Mouse (Mus musculus) cerebellum, adult 2 months (tissue): ENCODE measurements around the gene Lrrn2. TPM values are rescaled to one million over a fixed set of nuclear protein-coding genes. Genes with fewer than 3 reads are reported as not detected.

Source experiments
- DNase-seq, 2 experiments: peaks; one replicate each; pipeline ENCODE4 v3.0.0; 2021
- H3K27ac ChIP-seq: fragments of 200-500 bp; 2 replicates; pipeline ENCODE4 v1.5.1; 2012; ENCODE audit warnings: low read length, control low read depth, inconsistent platforms; ENCODE audit not compliant: insufficient read depth
- H3K27me3 ChIP-seq: fragments of 200-500 bp; 2 replicates; pipeline ENCODE4 v1.6.1; 2012; ENCODE audit warnings: inconsistent platforms, mild to moderate bottlenecking, low read length, moderate library complexity; ENCODE audit not compliant: control insufficient read depth, insufficient read depth
- H3K4me1 ChIP-seq: fragments of 200-500 bp; 2 replicates; pipeline ENCODE4 v1.6.1; 2011; ENCODE audit warnings: low read length; ENCODE audit not compliant: control insufficient read depth, insufficient read depth
- H3K4me3 ChIP-seq: fragments of 200-500 bp; replicated peaks from 2 replicates; pipeline ENCODE3; 2011; ENCODE audit warnings: mild to moderate bottlenecking, low read depth, low read length, control low read depth; ENCODE audit not compliant: insufficient read depth
- CTCF ChIP-seq: fragments of 200-500 bp; IDR thresholded peaks from 2 replicates; pipeline ENCODE4 v1.5.1; 2011; ENCODE audit warnings: low read depth, mild to moderate bottlenecking, control low read depth, low read length, moderate library complexity, borderline replicate concordance; ENCODE audit not compliant: insufficient read depth
- POLR2A ChIP-seq: fragments of 200-500 bp; IDR thresholded peaks from 2 replicates; pipeline ENCODE4 v1.6.1; 2011; ENCODE audit warnings: low read length, control low read depth, borderline replicate concordance; ENCODE audit not compliant: insufficient read depth
- WGBS: fragments of 180-500 bp; shearing (Covaris S2); methylation state at CpG from one replicate; pipeline ENCODE4 v1.1.7; 2018; 5-methylcytosine and 5-hydroxymethylcytosine counted together
- polyA plus RNA-seq: library from polyadenylated mRNA; depleted of rRNA; stranded (reverse); fragments of >200 nt; gene quantifications from 2 replicates; pipeline ENCODE4 v1.2.3, GENCODE M21; 2012; rRNA removed

Lrrn2 gene
- polyA plus RNA-seq = 73.4 and 80.5 TPM in 2 replicates

DNA sequence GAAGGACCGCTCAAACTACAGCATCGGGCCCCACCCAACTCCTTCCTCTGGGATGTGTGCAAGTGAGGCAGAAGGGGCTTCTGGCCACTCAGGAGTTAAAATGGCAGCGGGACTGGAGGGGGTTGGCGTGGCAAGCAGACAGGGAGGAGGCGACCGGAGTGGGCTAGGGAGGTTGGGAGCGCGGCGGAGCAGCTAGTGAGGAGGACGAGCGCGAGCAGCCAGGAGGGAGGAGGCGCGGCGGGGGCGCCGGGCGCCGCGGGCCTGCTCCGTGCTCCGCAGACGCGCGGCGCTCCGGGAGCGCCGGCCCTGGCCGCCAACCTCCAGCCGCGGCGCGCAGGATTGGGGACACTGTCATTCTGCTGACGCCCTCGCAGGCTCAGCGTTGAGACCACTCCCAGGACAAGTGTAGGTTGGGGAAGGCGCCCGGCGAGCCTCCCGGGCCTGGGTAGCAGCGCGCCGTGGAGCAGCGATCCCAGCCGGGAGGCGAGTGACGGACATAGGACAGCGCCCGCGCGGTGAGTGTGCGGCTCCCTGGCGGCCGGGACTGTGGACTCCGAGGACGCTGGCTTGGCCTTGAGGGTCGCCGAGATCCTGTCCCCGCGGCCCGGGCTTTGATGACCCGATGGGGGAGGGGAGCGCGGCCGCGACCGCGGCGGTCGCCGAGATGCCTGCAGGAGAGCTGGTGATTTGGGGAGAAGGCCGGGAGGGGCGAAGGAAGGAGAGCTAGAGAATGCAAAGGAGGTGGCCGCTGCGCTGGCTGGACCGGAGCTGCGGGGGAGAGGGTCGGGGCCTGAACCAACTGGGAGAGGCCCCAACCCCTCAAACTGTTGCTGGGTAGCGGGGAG, at the start of gene Lrrn2:
Lrrn2 (plus strand) TSS at position 113 of the 845 bp plus-strand sequence.
- peak; percentile 81 to 84 for DNase-seq
- TF ChIP-seq CTCF (no peak), POLR2A (peak; percentile 26; the same call in 1 of the 2 replicates)
- WGBS = under 1% methylated on average over 76 of the region's 80 CpGs
- Histone ChIP-seq H3K4me1 (peaks cover 17% of the 10 kb centered on the region), H3K4me3 (peak within 1 kb of the TSS; percentile 80), H3K27me3 (no peaks in the 10 kb centered on the region), H3K27ac (peak within 1 kb of the TSS; percentile 98)

- Histone ChIP-seq H3K27ac (no peak overlapping the region), H3K27me3 (peaks cover 1% of the 10 kb centered on the region; the same call in 1 of the 2 replicates), H3K4me1 (no peaks in the 10 kb centered on the region; the same call in 1 of the 2 replicates), H3K4me3 (no peak overlapping the region)
- DNase-seq = no peak
- no peak for TF ChIP-seq CTCF
- TF ChIP-seq POLR2A = no peak
- WGBS = 89% methylated on average over 4 of the region's 4 CpGs
Observed at GRCm38 (mm10) chr1:132831963-132832362, 48.1 kb upstream of the Lrrn2 start.

DNA sequence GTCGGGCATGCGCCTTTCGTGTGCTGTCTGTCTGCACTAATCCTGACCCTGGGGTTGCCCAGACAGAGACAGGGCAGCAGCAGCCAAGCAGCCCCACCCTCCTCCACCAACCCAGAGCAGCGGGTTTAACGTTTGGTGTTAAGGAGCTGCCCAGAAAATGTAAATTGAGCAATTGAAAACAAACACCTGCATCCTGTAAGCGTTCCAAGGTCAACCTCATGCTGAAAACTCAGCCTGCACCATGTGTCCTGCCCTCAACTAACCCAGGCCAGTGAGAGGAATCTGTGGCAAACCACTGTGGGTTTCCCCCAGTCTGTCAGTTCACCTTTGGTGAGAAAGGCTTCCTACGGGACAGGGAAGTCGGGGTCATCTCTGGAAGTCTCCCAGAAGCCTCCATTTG, 46.0 kb upstream of the Lrrn2 start:
- Histone ChIP-seq H3K4me3 (no peak overlapping the region), H3K4me1 (no peaks in the 10 kb centered on the region; the same call in 1 of the 2 replicates), H3K27me3 (peaks cover 1% of the 10 kb centered on the region; the same call in 1 of the 2 replicates), H3K27ac (no peak overlapping the region)
- WGBS = 63% methylated on average over 8 of the region's 8 CpGs
- DNase-seq = no peak
- TF ChIP-seq CTCF = no peak
- no peak for TF ChIP-seq POLR2A

GRCm38 (mm10) chr1:132836895-132837294, 43.2 kb upstream of the Lrrn2 start:
- no peak for DNase-seq
- no peak overlapping the region for H3K4me3 ChIP-seq
- no peaks in the 10 kb centered on the region for H3K4me1 ChIP-seq
- TF ChIP-seq POLR2A (no peak), CTCF (no peak)
- WGBS = 78% methylated on average over 8 of the region's 8 CpGs
- no peak overlapping the region for H3K27ac ChIP-seq
- H3K27me3 ChIP-seq = peaks cover 1% of the 10 kb centered on the region; the same call in 1 of the 2 replicates

- no peaks in the 10 kb centered on the region for H3K27me3 ChIP-seq
Observed at GRCm38 (mm10) chr1:132837691-132838090, 42.4 kb upstream of the Lrrn2 start.

DNA sequence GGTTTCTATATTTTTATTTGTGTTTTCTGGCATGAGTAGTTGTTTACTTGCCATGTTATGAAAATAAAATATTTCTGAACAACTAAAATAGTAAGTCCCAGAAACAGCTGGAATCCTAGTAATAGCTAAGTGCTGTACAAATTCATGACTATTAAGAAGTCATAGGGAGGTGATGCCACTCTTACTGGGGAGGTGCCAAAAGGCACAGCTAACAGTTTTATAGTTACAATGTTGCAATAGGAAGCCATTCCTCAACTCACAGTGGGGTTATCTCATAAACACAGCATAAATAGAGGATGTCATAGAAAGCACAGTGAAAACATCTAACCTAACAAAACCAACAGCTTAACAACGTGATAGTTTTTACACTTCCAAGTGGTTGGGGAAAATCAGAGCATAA, 41.7 kb upstream of the Lrrn2 start:
- H3K4me1 ChIP-seq = no peaks in the 10 kb centered on the region
- H3K27ac ChIP-seq = no peak overlapping the region
- no peak overlapping the region for H3K4me3 ChIP-seq
- DNase-seq = no peak
- 92% methylated on average over 1 of the region's 1 CpGs for WGBS
- no peak for TF ChIP-seq CTCF
- TF ChIP-seq POLR2A = no peak
- no peaks in the 10 kb centered on the region for H3K27me3 ChIP-seq

More at GRCm38 (mm10) chr1:132837691-132838090, 42.4 kb upstream of the Lrrn2 start:
- H3K4me3 ChIP-seq = no peak overlapping the region
- no peaks in the 10 kb centered on the region for H3K4me1 ChIP-seq
- no peak overlapping the region for H3K27ac ChIP-seq
- TF ChIP-seq CTCF (no peak), POLR2A (no peak)
- 70% methylated on average over 5 of the region's 5 CpGs for WGBS
- DNase-seq = no peak

DNA sequence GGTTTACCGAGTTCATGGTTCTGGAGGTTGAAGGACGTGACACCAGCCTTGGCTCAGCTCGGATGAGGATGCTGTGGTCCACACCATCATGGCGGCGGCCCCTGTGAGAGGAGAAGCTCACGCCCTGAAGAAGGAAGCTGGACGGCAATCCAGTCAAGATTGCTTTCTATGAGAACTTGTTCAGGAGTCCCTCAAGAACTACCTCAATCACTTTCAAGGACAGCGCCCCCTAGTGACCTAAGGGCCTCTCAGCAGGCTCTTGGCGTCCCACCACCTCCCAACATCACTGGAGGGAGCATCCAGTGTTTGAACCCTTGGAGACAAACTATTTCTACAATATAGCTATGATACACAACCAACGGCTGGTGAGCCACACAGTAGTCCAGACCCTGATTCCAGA, 36.5 kb upstream of the Lrrn2 start:
- H3K27me3 ChIP-seq = no peaks in the 10 kb centered on the region
- no peak overlapping the region for H3K27ac ChIP-seq
- no peak overlapping the region for H3K4me3 ChIP-seq
- WGBS = 87% methylated on average over 10 of the region's 10 CpGs
- peaks cover 6% of the 10 kb centered on the region for H3K4me1 ChIP-seq
- TF ChIP-seq POLR2A (no peak), CTCF (0 out of 2 replicates have a peak, but pooled peaks have one; percentile 19)
- DNase-seq = no peak
